Mouse (Mus musculus): ENCODE data around the gene Rasd1.

DNA sequence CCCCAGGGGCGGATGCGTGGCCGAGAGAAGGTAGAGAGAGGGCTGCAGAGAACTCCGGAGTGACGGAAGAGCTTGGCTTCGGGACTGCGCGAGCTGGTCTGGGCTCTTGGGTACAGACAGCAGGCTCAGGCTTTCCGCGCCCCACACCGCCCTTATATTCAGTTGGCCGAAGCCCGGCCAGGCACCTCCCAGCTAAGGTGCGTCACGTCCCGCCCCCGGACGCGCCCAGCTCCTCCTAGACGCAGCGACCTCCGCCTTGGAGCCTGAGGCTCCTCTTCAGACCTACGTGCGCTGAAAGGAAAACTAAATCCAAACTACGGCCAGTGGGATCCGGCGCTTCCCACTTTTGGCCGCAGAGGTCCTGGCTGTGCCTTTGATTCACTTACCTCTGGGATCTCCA lies at the start of gene Rasd1:
- TF ChIP-seq EP300 (optimal IDR thresholded peaks at IDR 0.05), result no peak
- TF ChIP-seq CTCF (IDR thresholded peaks at IDR 0.05; ENCODE audit: low read depth), result no peak

Data from stomach, postnatal 0 days (tissue).